Mouse (Mus musculus) CH12.LX (cell line): ENCODE measurements at regions not wholly inside any gene's neighbourhood (a gene's known extent, or its start where the extent isn't known, plus 50 kb on each side); places are given as distances from the start of the nearest gene placed in this dataset.

Experiments
- DNase-seq: peaks from one replicate; pipeline ENCODE4 v3.0.0-alpha.2; 2013; ENCODE audit errors: extremely low read depth
- H3K27ac ChIP-seq: 2 replicates; pipeline ENCODE4 v1.5.1; 2012; ENCODE audit warnings: low read depth, mild to moderate bottlenecking, control low read depth, moderate library complexity; ENCODE audit not compliant: insufficient read depth
- H3K27me3 ChIP-seq: replicated peaks from 2 replicates; pipeline ENCODE3; 2012; ENCODE audit warnings: inconsistent platforms
- H3K36me3 ChIP-seq, 2 experiments: replicated peaks in 1 of 2; 2 replicates each; pipeline versions ENCODE3 to v1.6.1; 2012; ENCODE audit warnings: inconsistent platforms in 1 of 2, low read length in 1 of 2, mild to moderate bottlenecking in 1 of 2, mixed read lengths in 1 of 2, moderate library complexity in 1 of 2; ENCODE audit not compliant: control insufficient read depth in 1 of 2, insufficient read depth in 1 of 2
- H3K4me1 ChIP-seq, 2 experiments: 2 replicates each; pipeline ENCODE4 v1.6.1; 2012; ENCODE audit warnings: inconsistent platforms in 1 of 2, moderate library complexity in 1 of 2; ENCODE audit not compliant: insufficient read depth in 2 of 2, control insufficient read depth in 1 of 2
- H3K4me2 ChIP-seq: 2 replicates; pipeline ENCODE4 v1.6.1; 2012; ENCODE audit warnings: low read depth, mild to moderate bottlenecking, control low read depth; ENCODE audit not compliant: poor library complexity, insufficient read depth, severe bottlenecking
- H3K4me3 ChIP-seq, 3 experiments: fragments of 150-350 bp in 1 of 3; sonication (generic) in 1 of 3; replicated peaks in 1 of 3; 2 replicates each; pipeline versions ENCODE3 to v1.5.1; 2011 to 2012; ENCODE audit warnings: low read depth in 2 of 3, low read length in 2 of 3, mild to moderate bottlenecking in 2 of 3, moderate library complexity in 2 of 3, control low read depth in 1 of 3, improper control_type of control experiment in 1 of 3, inconsistent platforms in 1 of 3, mixed read lengths in 1 of 3; ENCODE audit not compliant: poor library complexity in 1 of 3
- H3K79me2 ChIP-seq: replicated peaks from 2 replicates; pipeline ENCODE4 v1.6.1; 2012; ENCODE audit warnings: mild to moderate bottlenecking, moderate library complexity; ENCODE audit not compliant: control insufficient read depth, poor library complexity, insufficient read depth, severe bottlenecking; ENCODE audit errors: extremely low read depth
- H3K9ac ChIP-seq: 2 replicates; pipeline ENCODE4 v1.6.1; 2012; ENCODE audit warnings: low read depth, mild to moderate bottlenecking, control low read depth, moderate library complexity; ENCODE audit not compliant: insufficient read depth
- H3K9me3 ChIP-seq: replicated peaks from 2 replicates; pipeline ENCODE3; 2012; ENCODE audit warnings: low read length, inconsistent platforms, mixed read lengths
- BHLHE40 ChIP-seq: IDR thresholded peaks from 2 replicates; pipeline ENCODE4 v1.6.1; 2011; ENCODE audit warnings: mild to moderate bottlenecking, low read depth, low read length, improper control_type of control experiment
- CHD1 ChIP-seq: IDR thresholded peaks from 2 replicates; pipeline ENCODE4 v1.6.1; 2012; ENCODE audit warnings: low read depth, low read length, improper control_type of control experiment, inconsistent platforms
- CTCF ChIP-seq, 2 experiments: IDR thresholded peaks in 1 of 2; conservative IDR thresholded peaks in 1 of 2; 2 replicates each; pipeline ENCODE4 v1.5.1; 2011 to 2012; ENCODE audit warnings: low read depth in 2 of 2, low read length in 2 of 2, improper control_type of control experiment in 1 of 2, inconsistent platforms in 1 of 2, mild to moderate bottlenecking in 1 of 2, moderate library complexity in 1 of 2
- E2F4 ChIP-seq: IDR thresholded peaks from 2 replicates; pipeline ENCODE4 v1.6.1; 2011; ENCODE audit warnings: low read depth, low read length, improper control_type of control experiment; ENCODE audit not compliant: insufficient replicate concordance
- ELF1 ChIP-seq: IDR thresholded peaks from 2 replicates; pipeline ENCODE4 v1.6.1; 2014; ENCODE audit warnings: low read depth, mild to moderate bottlenecking, inconsistent platforms, low read length, improper control_type of control experiment
- ETS1 ChIP-seq: conservative IDR thresholded peaks from 2 replicates; pipeline ENCODE4 v1.6.1; 2012; ENCODE audit warnings: low read depth, mild to moderate bottlenecking, inconsistent platforms, low read length, improper control_type of control experiment, moderate library complexity
- IRF4 ChIP-seq: IDR thresholded peaks from 2 replicates; pipeline ENCODE4 v1.6.1; 2014; ENCODE audit warnings: low read depth, mild to moderate bottlenecking, inconsistent platforms, low read length, improper control_type of control experiment
- MAZ ChIP-seq: IDR thresholded peaks from 2 replicates; pipeline ENCODE4 v1.6.1; 2012; ENCODE audit warnings: low read depth, mild to moderate bottlenecking, inconsistent platforms, low read length, improper control_type of control experiment, moderate library complexity
- MEF2A ChIP-seq: IDR thresholded peaks from 2 replicates; pipeline ENCODE4 v1.6.1; 2014; ENCODE audit warnings: low read depth, mild to moderate bottlenecking, inconsistent platforms, low read length, improper control_type of control experiment, borderline replicate concordance
- MXI1 ChIP-seq: IDR thresholded peaks from 2 replicates; pipeline ENCODE4 v1.6.1; 2011; ENCODE audit warnings: mild to moderate bottlenecking, low read depth, low read length, improper control_type of control experiment
- NELFE ChIP-seq: IDR thresholded peaks from 2 replicates; pipeline ENCODE4 v1.6.1; 2011; ENCODE audit warnings: low read depth, low read length, improper control_type of control experiment
- POLR2A ChIP-seq: IDR thresholded peaks from 2 replicates; pipeline ENCODE4 v1.6.1; 2011; ENCODE audit warnings: low read depth, mild to moderate bottlenecking, improper control_type of control experiment, low read length
- POLR2AphosphoS2 ChIP-seq: IDR thresholded peaks from 2 replicates; pipeline ENCODE4 v1.6.1; 2011; ENCODE audit warnings: low read depth, low read length, improper control_type of control experiment
- SMC3 ChIP-seq: IDR thresholded peaks from 2 replicates; pipeline ENCODE4 v1.6.1; 2011; ENCODE audit warnings: low read depth, low read length, improper control_type of control experiment
- TBP ChIP-seq: conservative IDR thresholded peaks from 2 replicates; pipeline ENCODE4 v1.6.1; 2011; ENCODE audit warnings: low read depth, low read length, improper control_type of control experiment
- TCF12 ChIP-seq: IDR thresholded peaks from 2 replicates; pipeline ENCODE4 v1.6.1; 2014; ENCODE audit warnings: low read depth, mild to moderate bottlenecking, inconsistent platforms, low read length, improper control_type of control experiment
- UBTF ChIP-seq: IDR thresholded peaks from 2 replicates; pipeline ENCODE4 v1.6.1; 2012; ENCODE audit warnings: low read depth, mild to moderate bottlenecking, inconsistent platforms, low read length, improper control_type of control experiment, moderate library complexity
- USF1 ChIP-seq: IDR thresholded peaks from 2 replicates; pipeline ENCODE4 v1.6.1; 2014; ENCODE audit warnings: low read depth, mild to moderate bottlenecking, inconsistent platforms, low read length, improper control_type of control experiment
- ZMIZ1 ChIP-seq: IDR thresholded peaks from 2 replicates; pipeline ENCODE4 v1.6.1; 2012; ENCODE audit warnings: low read depth, mild to moderate bottlenecking, inconsistent platforms, low read length, improper control_type of control experiment
- ZNF384 ChIP-seq: IDR thresholded peaks from 2 replicates; pipeline ENCODE4 v1.6.1; 2012; ENCODE audit warnings: low read depth, low read length, improper control_type of control experiment, inconsistent platforms
- dilution Hi-C: fragments of 300-500 bp; cut with MboI; formaldehyde crosslinking; loops from 2 replicates; pipeline ENCODE4 v1.14.3; 2020; ENCODE audit warnings: low sequenced_read_pairs; ENCODE audit not compliant: extremely low pct_unique_long_range_greater_than_20kb, extremely low pct_ligation_motif_present
- in situ Hi-C: fragments of 300-500 bp; cut with MboI; formaldehyde crosslinking; loops from 3 replicates; pipeline ENCODE4 v1.14.3; 2019; ENCODE audit warnings: low sequenced_read_pairs, low pct_ligation_motif_present, low pct_unique_long_range_greater_than_20kb, mixed read lengths

- Histone ChIP-seq H3K4me1 (no peaks in the 10 kb centered on the region), H3K9ac (no peak overlapping the region), H3K9me3 (no peaks in the 10 kb centered on the region), H3K4me3 (no peak overlapping the region), H3K27ac (no peak overlapping the region)
- dilution Hi-C loops (no loop called here), in situ Hi-C loops (no loop called here)
- DNase-seq: no peak
- TF ChIP-seq NELFE: no peak
- TF ChIP-seq CHD1: no peak
- TF ChIP-seq ZNF384: no peak
- TF ChIP-seq MEF2A: no peak
- no peak for TF ChIP-seq BHLHE40
- no peak for TF ChIP-seq ELF1
- no peak for TF ChIP-seq ETS1
- TF ChIP-seq MAZ: no peak
- no peak for TF ChIP-seq TBP
- no peak for TF ChIP-seq IRF4
- no peak for TF ChIP-seq CTCF (conservative IDR thresholded peaks at IDR 0.05 in 1 of 2, IDR thresholded peaks at IDR 0.05 in 1 of 2; ENCODE audit: low read depth in 2 of 2, low read length in 2 of 2)
- TF ChIP-seq TCF12: no peak
- TF ChIP-seq, all 38 proteins: peak for 0
- Histone ChIP-seq H3K79me2 (no peaks in the 10 kb centered on the region), H3K4me2 (no peak overlapping the region; the same call in 1 of the 2 replicates), H3K36me3 (no peaks in the 10 kb centered on the region), H3K27me3 (no peaks in the 10 kb centered on the region)
Measured at GRCm38 (mm10) chr8:36318884-36319283, 553.3 kb downstream of the Gm19410 start.

GRCm38 (mm10) chr8:36319314-36319959, 553.8 kb downstream of the Gm19410 start:
- Histone ChIP-seq H3K9me3 (no peaks in the 10 kb centered on the region), H3K27ac (no peak overlapping the region), H3K27me3 (no peaks in the 10 kb centered on the region), H3K36me3 (no peaks in the 10 kb centered on the region), H3K4me2 (peak overlapping the region; percentile 24; the same call in 1 of the 2 replicates), H3K9ac (no peak overlapping the region), H3K79me2 (no peaks in the 10 kb centered on the region), H3K4me3 (no peak overlapping the region), H3K4me1 (no peaks in the 10 kb centered on the region)
- DNase-seq: no peak
- dilution Hi-C loops: no loop called here
- in situ Hi-C loops: no loop called here
- no peak for TF ChIP-seq CTCF (conservative IDR thresholded peaks at IDR 0.05 in 1 of 2, IDR thresholded peaks at IDR 0.05 in 1 of 2; ENCODE audit: low read depth in 2 of 2, low read length in 2 of 2)
- TF ChIP-seq BHLHE40: 0 out of 2 replicates have a peak, but pooled peaks have one; percentile 23

- dilution Hi-C loops: no loop called here
- in situ Hi-C loops: no loop called here
- DNase-seq: no peak
Measured at GRCm38 (mm10) chr8:36322125-36322524, 556.5 kb downstream of the Gm19410 start.

More at GRCm38 (mm10) chr8:36322125-36322524, 556.5 kb downstream of the Gm19410 start:
- H3K4me3 ChIP-seq: no peak overlapping the region
- H3K36me3 ChIP-seq: no peaks in the 10 kb centered on the region
- TF ChIP-seq E2F4 (no peak), MXI1 (no peak), CHD1 (no peak), USF1 (no peak), POLR2AphosphoS2 (no peak), ZMIZ1 (no peak), SMC3 (no peak), IRF4 (no peak), POLR2A (no peak), UBTF (no peak), MEF2A (no peak), ZNF384 (no peak)
- H3K4me2 ChIP-seq: no peak overlapping the region
- H3K9me3 ChIP-seq: no peaks in the 10 kb centered on the region
- H3K27me3 ChIP-seq: no peaks in the 10 kb centered on the region
- H3K27ac ChIP-seq: no peak overlapping the region
- no peaks in the 10 kb centered on the region for H3K79me2 ChIP-seq
- H3K9ac ChIP-seq: no peak overlapping the region
- peaks cover 0 to 13% of the 10 kb centered on the region in 2 experiments; a peak in 1 of 4 replicates for H3K4me1 ChIP-seq
